Mouse (Mus musculus) CH12F3 (cell line): ENCODE results near the gene Papss1.
"Not testable (repeated sequence)": the region's sequence is repeated elsewhere in the genome, so short reads cannot be mapped to it uniquely, and the experiment has no call there.

Experiments
- in situ Hi-C: fragments of 300-500 bp; cut with MboI; formaldehyde crosslinking; loops from 2 replicates; pipeline ENCODE4 v1.14.3; 2020; ENCODE audit warnings: low sequenced_read_pairs

The Papss1 gene

GRCm38 (mm10) chr3:131564430-131565256 is at the start of gene Papss1:
Papss1 (plus strand) TSS chr3:131564768.
- in situ Hi-C loops = no loop called here

- in situ Hi-C loops = no loop called here
Measured at GRCm38 (mm10) chr3:131516332-131516999, 48.1 kb upstream of the Papss1 start.

- in situ Hi-C loops = no loop called here
Measured at GRCm38 (mm10) chr3:131517756-131518155, 46.8 kb upstream of the Papss1 start.

- in situ Hi-C loops = no loop called here
Measured at GRCm38 (mm10) chr3:131521206-131521605, 43.4 kb upstream of the Papss1 start.

GRCm38 (mm10) chr3:131522243-131522642 is 42.3 kb upstream of the Papss1 start:
- in situ Hi-C loops = no loop called here

GRCm38 (mm10) chr3:131523749-131524148 is 40.8 kb upstream of the Papss1 start:
- in situ Hi-C loops = no loop called here

GRCm38 (mm10) chr3:131524210-131524609 is 40.4 kb upstream of the Papss1 start:
- in situ Hi-C loops = no loop called here

- in situ Hi-C loops = no loop called here
Measured at GRCm38 (mm10) chr3:131524779-131525178, 39.8 kb upstream of the Papss1 start.

GRCm38 (mm10) chr3:131525229-131525628 is 39.3 kb upstream of the Papss1 start:
- in situ Hi-C loops = no loop called here

GRCm38 (mm10) chr3:131541244-131541942 is 23.2 kb upstream of the Papss1 start:
- in situ Hi-C loops = no loop called here

GRCm38 (mm10) chr3:131547562-131547961 is 17.0 kb upstream of the Papss1 start:
- in situ Hi-C loops = not testable (repeated sequence)

GRCm38 (mm10) chr3:131550046-131550445 is 14.5 kb upstream of the Papss1 start:
- in situ Hi-C loops = no loop called here

GRCm38 (mm10) chr3:131552349-131553254 is 12.0 kb upstream of the Papss1 start:
- in situ Hi-C loops = no loop called here

- in situ Hi-C loops = no loop called here
Measured at GRCm38 (mm10) chr3:131555771-131556170, 8.8 kb upstream of the Papss1 start.

- in situ Hi-C loops = no loop called here
Measured at GRCm38 (mm10) chr3:131561591-131561990, 3.0 kb upstream of the Papss1 start.

GRCm38 (mm10) chr3:131565257-131565610 is 666 bp downstream of the Papss1 start:
- in situ Hi-C loops = no loop called here

GRCm38 (mm10) chr3:131566281-131566680 is 1.7 kb downstream of the Papss1 start:
- in situ Hi-C loops = no loop called here

- in situ Hi-C loops = no loop called here
Measured at GRCm38 (mm10) chr3:131570506-131570905, 5.9 kb downstream of the Papss1 start.

GRCm38 (mm10) chr3:131573555-131573954 is 9.0 kb downstream of the Papss1 start:
- in situ Hi-C loops = no loop called here

GRCm38 (mm10) chr3:131578434-131579104 is 14.0 kb downstream of the Papss1 start:
- in situ Hi-C loops = no loop called here
